Mouse (Mus musculus) right cerebral cortex, adult 18-20 months (tissue): ENCODE measurements at regions not wholly inside any gene's neighbourhood (a gene's known extent, or its start where the extent isn't known, plus 50 kb on each side); places are given as distances from the start of the nearest gene placed in this dataset.

ENCODE experiments used
- DNase-seq: peaks from one replicate; pipeline ENCODE4 v3.0.0; 2022; ENCODE audit warnings: mixed read lengths

- peak; percentile 20 for DNase-seq
These were observed 62.3 kb upstream of the Tenm4 start for GRCm38 (mm10) chr7:96108768-96109167.

DNA sequence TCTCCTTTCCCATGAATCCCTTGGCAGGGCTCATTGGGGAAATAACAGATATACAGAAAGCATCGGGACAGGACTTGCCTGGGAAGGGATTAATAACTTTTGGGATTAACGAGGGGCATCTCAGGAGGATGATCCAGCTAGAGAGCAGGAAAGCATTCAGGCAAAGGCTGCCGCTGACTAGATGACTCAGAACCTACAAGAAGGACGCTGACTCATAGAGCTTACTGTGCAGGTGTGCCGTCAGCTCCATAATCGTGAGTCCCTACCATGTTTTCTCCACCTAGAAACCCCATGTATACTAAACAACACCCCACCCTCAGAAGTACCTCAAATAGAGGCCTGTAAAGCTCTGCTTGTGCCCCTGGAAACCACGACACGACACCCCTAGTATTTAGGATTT, 50.9 kb upstream of the Tenm4 start:
- peak; percentile 18 for DNase-seq
